Mouse (Mus musculus) c-Kit-negative CD71-positive TER-119-positive erythroid progenitor cells, embryonic 14.5 days (primary cell): ENCODE measurements around the gene Mcm2.

Experiments used
- DNase-seq: peaks from one replicate; pipeline ENCODE4 v3.0.0-alpha.2; 2013; ENCODE audit warnings: low read depth, low spot score

The Mcm2 gene

GRCm38 (mm10) chr6:88890832-88891231 lies 7.7 kb downstream of the Mcm2 start:
- no peak for DNase-seq

DNA sequence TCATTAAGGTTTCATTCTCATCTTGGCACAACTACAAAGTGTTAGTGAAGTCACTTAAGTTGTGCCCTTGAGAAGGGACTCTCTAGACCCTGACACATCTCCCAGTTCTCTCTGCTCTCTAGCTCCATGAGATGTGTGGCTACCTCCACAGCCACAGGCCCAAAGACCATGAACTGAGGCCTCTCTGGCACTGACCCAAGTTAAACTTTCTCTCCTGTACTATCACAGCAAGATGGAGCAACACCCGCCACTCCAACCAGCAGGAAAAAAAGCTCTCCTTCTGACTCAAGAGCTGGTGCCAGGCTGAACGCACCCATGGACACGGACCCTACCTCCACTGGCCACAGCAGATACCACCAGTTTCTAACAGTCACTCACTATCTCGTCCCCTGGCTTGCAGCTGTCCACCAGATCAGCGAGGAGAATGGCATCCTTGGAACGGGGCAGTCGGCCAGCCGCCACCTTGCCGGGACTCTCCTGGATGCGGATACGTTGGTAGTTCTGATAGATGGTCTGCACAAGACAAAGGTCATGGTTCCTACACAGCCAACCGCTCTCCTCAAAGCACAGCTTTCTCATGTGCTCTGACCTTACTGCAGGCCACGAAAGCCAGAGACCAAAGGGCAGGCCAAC lies 9.1 kb downstream of the Mcm2 start:
- DNase-seq: no peak

- no peak for DNase-seq
These were observed 12.1 kb downstream of the Mcm2 start for GRCm38 (mm10) chr6:88886417-88886967.

GRCm38 (mm10) chr6:88885644-88886416 lies 12.8 kb downstream of the Mcm2 start:
- no peak for DNase-seq

DNA sequence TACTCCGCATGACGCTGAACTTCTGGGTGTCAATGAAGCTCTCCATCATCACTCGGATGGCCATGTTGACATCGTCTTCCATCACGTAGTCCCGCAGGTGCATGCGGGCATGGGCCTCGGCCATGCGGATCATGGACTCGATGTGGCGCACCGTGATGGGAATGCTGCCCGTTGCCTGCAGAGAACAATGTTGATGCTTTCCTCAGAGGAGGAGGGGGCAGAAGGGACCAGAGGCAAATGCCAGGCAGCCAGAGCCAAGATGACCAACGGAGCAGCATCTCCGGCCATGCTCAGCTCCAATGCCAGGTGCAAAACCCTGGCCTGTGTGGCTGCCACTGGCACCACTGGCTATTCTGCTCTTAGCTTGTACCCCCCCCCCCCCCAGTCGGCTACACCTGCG lies 13.9 kb downstream of the Mcm2 start:
- no peak for DNase-seq

DNA sequence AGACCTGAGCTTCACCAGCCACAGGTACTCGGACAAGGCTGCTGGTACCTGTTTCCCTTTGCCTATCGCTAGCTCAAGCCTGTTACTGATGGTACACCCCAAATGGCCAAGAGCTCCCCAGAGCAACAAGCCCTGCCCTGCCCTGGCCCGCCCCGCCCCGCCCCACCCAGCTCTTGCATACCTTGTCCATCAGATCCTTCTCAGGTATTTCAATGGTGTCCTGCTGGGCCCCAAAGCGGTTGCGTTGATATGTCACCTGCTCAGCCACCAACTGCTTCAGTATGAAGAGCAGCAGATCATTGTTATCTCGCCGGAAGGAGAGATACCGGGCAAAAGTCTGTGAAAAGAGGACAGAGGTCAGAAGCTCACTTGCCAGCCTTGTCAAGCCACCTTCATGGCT lies 14.4 kb downstream of the Mcm2 start:
- no peak for DNase-seq

DNA sequence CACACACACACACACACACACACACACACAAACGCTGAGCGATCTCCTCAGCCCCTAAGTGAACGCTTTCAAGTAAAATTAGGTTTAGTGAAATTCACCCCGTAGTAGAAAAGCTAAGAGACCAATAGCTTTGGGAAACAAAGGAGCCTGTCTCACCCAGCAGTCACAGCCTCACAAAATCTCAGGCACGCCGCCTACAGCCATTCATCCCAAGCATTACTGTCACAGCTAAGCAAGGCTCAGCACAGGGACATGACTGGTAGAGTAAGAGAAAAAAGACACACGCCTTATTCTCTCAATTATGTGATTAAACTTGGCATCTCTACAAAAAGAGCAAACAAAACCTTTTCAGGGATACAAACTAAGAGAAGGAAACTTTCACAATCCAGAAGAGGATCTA lies 17.2 kb downstream of the Mcm2 start:
- DNase-seq: no peak

- no peak for DNase-seq
These were observed 19.1 kb downstream of the Mcm2 start for GRCm38 (mm10) chr6:88879471-88879870.

DNA sequence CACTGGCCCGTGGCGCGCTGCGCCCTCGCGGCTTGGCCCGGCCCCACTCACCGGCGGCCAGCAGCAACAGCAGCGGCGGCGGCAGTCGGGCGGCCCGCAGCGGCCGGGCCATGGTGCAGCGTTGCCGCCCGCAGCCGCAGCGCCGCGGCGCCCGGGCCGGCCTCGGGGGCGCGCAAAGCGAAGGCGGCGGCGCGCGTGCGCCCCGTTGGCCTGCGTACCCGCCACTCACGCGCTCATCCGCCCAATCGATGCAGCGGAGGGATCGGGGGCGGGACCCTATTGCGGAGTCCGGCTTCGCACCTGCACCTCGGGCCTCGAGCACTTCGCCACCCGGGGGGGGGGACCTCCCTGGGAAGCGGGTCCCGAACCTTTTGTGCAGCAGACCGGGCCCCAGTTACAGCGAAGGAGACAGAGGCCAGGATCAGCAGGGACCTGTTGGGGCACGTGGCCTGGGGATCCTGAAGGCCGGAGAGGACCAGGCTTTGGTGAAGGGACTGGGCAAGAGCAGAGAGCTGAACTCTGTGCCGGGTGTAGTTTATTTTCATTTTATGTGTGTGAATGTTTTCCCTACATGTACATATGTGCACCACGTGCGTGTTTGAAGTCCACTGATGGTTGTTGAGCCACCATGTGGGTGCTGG lies 23.6 kb downstream of the Mcm2 start, which contains the start of gene Podxl2:
Gene Podxl2 (minus strand): TSS at position 177 of the 641 bp plus-strand sequence.
- DNase-seq: no peak

DNA sequence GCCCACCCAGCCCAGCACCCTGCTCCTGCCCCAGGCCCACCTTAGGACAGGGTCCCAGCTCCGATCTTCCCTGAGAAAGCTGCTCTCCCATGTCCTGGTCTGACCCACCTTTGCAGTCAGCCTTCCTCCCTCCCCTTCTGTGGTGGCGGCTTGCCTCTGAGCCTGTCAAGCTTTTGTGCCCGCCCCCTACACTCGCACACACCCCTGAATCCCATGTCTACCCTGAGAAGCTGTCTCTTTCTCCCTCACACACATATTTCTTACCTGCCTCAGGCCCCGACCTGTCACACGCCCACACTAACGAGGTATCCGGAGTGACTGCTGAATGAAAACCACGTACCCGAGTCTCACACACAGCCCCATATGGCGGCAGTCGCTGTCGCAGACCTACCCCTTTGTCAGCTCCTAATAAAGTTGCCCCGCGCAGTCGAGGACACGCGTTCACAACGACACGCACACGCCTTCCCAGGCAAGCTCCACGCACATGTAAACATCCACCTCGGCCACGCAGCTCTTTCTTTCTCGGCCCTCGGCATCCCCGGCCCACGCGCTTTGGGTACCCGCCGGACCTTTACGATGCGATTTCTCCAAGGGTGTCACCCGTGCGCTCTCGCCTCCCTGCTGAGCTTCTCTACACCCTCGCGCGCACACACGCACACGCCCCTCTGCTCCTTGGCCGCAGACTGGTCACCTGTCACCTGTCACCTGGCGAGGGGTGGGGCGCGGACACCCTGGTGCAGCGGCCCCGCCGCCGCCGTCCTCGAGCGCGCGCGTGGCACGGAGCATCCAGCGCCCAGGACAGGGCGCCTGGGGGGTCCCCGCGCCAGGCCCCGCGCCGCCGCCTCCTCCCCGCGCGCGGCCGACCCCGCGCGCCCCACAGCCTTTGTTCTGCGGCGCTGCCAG lies 24.4 kb downstream of the Mcm2 start:
- DNase-seq: no peak

DNA sequence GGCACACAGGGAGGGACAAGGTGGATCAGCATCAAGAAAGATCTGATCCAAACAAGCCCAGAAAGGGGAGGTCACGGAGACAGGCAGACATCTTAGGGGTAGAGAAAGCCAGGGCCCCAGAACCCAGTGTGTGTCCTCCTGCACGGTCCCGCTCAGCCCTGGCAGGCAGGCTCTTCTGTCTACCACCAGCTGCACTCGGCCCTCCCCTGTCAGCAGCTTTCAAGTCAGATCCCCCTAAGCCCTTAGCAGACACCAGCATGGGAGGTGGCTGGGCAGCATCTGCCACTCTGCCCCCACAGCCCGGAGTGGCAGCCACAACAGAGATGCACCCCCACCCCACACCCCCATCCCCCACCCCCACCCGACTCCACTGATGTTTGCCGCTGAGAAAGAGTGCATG lies 25.8 kb downstream of the Mcm2 start:
- no peak for DNase-seq

DNA sequence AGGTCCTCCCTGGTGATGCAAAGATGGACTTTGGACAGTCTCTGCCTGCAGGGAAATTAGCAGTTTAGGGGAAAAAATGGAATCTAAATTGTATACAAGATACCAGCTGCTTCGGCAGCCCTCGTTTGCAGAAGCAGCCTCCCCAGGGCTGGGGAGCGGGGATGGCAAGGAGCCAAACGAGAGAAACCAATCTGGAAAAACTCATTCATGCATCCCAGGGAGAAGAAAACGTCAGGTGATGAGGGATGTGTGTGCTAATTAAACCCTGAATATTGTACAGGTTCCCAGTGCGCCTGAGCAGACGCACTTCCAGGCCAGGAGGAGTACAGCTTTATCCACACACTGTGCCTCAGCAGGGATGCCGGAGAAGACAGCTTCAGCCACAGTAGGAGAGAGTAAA lies 27.0 kb downstream of the Mcm2 start:
- DNase-seq: no peak

DNA sequence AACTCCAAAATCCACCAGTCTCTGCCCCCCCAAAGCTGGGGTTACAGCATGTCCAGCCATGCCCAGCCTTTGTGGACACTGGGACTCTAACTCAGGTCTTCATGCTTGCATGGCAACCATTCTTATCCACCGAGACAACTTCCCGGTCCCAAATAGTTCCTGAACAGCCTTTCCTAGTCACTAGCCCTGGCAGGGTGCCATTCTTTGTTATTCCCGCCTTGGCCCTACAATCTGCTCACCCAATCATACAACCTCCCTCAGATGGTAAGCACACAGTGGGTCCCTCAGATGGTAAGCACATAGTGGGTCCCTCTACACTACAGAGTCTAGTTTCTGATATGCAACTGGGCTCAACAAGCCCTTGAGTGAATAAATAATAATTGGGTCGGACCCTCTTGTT lies 28.0 kb downstream of the Mcm2 start:
- no peak for DNase-seq

DNA sequence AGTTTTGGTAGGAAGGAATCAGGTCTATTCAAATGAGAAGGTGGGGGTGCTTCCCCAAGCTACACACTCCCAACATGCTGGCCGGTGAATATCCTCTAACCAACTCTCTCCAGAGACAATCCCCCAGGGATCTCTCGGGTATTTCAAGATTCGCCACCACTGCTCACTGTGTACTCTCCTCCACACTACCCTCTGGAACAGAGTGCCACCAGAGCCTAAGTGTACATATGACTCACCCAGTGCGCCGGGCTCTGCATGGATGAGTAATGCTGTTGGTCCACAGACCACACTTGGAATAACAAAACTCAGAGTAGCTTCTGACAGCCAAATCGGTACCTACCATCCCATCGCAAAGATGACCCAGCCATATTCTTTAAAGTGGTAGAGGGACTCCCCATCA lies 29.1 kb downstream of the Mcm2 start:
- no peak for DNase-seq

GRCm38 (mm10) chr6:88865704-88866103 lies 32.9 kb downstream of the Mcm2 start:
- DNase-seq: no peak

- peak; percentile 32 for DNase-seq
These were observed 37.7 kb downstream of the Mcm2 start for GRCm38 (mm10) chr6:88860914-88861313.

DNA sequence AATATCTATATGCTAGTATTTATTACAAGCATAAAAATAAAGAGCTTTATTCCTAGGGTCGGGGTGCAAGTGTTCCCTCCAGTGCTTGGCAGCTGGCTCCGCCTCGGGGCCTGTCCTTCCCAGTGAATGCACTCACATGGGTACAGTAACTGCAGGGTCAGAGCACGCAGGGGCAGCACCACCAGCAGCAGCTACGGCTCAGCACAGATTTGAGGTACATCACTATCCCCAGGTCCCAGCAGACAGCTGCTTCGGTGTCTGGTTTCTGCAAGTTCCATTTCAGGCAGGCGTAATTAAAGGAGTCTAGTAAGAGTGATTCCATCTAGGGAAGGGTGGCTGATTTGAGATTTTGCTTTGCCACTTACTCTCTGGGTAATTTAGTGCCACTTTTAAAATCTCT lies 40.2 kb downstream of the Mcm2 start:
- DNase-seq: no peak

DNA sequence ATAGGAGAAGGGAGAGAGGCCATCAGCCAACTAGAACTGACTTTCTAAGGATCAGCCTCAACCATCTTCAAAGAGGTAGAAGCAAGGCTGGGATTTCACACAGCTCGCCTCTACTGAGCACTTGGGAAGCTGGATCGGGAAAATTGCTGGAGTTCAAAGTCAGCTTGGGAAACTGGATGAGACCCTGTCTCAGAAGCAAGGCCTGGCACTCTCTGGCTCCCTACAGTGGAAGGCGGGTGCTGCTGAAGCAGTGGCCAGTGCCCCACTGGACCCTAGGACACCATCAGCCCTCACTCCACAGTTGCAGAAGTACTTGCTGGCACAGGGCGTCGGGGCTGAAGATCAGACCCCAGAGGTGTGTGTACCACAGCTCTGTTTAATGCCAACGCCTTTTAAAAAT lies 40.8 kb downstream of the Mcm2 start:
- no peak for DNase-seq

DNA sequence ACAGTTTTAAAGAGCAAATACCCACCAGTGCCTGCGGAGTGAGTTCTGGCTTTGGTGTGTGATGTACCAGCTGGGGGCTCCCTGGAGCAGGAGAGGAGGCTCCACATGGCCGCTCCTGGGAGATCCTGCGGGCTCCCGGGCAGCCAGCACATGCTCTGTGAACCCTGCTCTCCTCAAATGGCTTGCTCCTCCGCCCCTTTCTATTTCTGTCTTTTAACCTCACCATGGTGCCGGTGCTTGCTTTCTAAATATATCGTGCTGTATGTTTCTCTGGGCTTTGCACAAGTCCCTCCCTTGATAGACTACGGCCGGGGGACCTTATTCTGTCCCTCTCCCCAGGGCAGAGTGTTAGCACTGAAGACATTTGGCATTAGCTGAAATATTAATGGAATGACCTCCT lies 41.3 kb downstream of the Mcm2 start:
- DNase-seq: no peak

GRCm38 (mm10) chr6:88855636-88856035 lies 42.9 kb downstream of the Mcm2 start:
- DNase-seq: peak; percentile 82

GRCm38 (mm10) chr6:88854509-88854908 lies 44.1 kb downstream of the Mcm2 start:
- DNase-seq: no peak

- DNase-seq: no peak
These were observed 48.5 kb downstream of the Mcm2 start for GRCm38 (mm10) chr6:88850034-88850433.
